Mouse (Mus musculus): ENCODE measurements around the gene Saa2. TPM values are rescaled to one million over a fixed set of nuclear protein-coding genes. Genes with fewer than 3 reads are reported as not detected.

The Saa2 gene
- polyA plus RNA-seq, 1 experiment from 2014 or later, result not detected

DNA sequence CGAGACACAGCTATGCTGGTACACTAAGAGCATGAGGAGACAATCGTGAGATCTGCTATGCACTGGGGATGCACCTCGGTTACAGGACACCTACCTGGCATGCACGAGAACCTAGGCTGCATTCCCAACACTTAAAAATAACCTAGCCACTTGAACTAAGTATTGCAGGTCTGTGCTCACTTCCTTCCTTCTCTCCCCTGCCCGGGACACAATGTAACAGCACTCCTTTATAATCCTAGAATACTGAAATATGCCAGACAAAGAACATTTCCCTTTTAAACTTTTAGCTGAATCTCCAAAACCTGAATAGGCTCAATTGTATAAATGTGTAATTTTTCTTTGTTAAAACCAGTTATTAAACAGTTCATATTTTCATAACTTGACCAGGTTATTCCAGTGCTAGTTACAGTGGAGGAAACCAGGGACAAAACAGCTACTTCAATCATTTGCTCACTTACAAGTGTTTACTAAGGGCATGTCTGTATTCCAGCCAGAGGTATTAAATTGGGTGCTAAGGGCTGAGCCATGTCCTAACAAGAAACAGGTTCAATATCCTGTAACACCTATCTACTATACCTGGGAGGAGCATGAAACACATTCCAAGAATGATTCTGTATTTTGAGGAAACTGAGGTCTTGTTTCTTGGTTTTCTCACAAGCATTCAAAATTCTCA is 37.7 kb downstream of the Saa2 start:
- Histone ChIP-seq H3K9ac (ENCODE audit: low read length) (no peak overlapping the region), H3K27me3 (ENCODE audit: control insufficient read depth, insufficient read depth, low read length) (no peaks in the 10 kb centered on the region), H3K4me2 (ENCODE audit: low read depth, low read length, severe bottlenecking) (no peak overlapping the region), H3K4me1 (replicated peaks; ENCODE audit: control insufficient read depth, insufficient read depth, low read length) (no peaks in the 10 kb centered on the region), H3K9me3 (ENCODE audit: control insufficient read depth, low read length) (no peaks in the 10 kb centered on the region), H3K4me3 (ENCODE audit: low read depth, low read length) (no peak overlapping the region), H3K27ac (ENCODE audit: low read depth, low read length) (no peak overlapping the region), H3K36me3 (ENCODE audit: control insufficient read depth, insufficient read depth, low read length) (no peaks in the 10 kb centered on the region)
- DNase-seq (ENCODE audit: low spot score) (no peak), ATAC-seq (replicated peaks; ENCODE audit: low FRiP score) (no peak)
- WGBS, result 89% methylated on average over 5 of the region's 5 CpGs

GRCm38 (mm10) chr7:46793871-46794270 is 42.3 kb downstream of the Saa2 start:
- Histone ChIP-seq H3K9ac (ENCODE audit: low read length) (no peak overlapping the region), H3K4me2 (ENCODE audit: low read depth, low read length, severe bottlenecking) (no peak overlapping the region), H3K4me1 (replicated peaks; ENCODE audit: control insufficient read depth, insufficient read depth, low read length) (peaks cover 7% of the 10 kb centered on the region), H3K27me3 (ENCODE audit: control insufficient read depth, insufficient read depth, low read length) (no peaks in the 10 kb centered on the region), H3K4me3 (ENCODE audit: low read depth, low read length) (no peak overlapping the region), H3K9me3 (ENCODE audit: control insufficient read depth, low read length) (no peaks in the 10 kb centered on the region), H3K27ac (ENCODE audit: low read depth, low read length) (no peak overlapping the region), H3K36me3 (ENCODE audit: control insufficient read depth, insufficient read depth, low read length) (no peaks in the 10 kb centered on the region)
- DNase-seq (ENCODE audit: low spot score) (no peak), ATAC-seq (replicated peaks; ENCODE audit: low FRiP score) (no peak)
- WGBS, result 89% methylated on average over 4 of the region's 4 CpGs

DNA sequence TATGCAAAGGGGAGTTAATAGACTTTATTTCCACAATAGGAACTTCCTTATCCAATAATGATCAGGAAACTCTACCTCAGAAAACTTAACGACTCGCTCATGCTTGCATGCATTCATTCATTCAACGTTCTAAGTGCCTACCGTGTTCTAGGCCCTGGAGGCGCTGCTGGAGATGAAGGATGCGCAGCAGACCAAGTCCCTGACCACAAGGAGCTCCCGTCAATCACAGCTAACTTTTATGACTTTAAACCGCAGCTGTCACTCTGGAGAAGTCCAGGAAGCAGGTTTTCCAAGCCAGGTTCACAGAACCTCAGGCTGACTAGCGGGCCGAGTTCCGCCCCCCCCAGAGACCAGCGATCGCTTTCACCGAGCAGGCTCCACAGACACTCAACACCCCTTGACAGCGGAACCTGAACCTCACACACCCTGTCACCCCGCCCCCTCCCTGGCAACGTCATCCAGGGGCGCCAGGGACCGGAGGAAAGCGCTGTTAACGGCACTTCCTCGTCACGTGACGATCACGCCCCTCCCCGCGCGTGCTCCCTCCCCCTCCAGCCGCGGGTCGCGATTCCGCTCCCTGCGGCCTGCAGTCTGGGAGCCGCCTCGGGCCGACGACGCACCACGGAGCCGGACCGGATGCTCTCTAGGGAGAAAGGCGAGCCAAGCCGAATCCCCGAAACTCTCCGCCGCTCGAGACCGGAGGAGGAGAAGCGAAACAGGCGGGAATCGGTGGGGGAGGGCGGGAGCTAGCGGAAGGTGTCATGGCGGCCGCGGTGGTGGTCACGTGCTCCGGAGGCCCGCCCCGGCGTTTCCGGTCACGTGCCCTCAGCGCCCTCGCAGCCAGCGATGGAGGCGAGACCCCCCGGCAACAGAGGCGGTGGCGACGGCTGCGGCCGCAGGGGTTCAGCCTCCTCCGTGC is 44.0 kb downstream of the Saa2 start, which contains the start of the genes Hps5 and Gtf2h1:
TSS of gene Hps5 (minus strand) at position 778 of the 919 bp plus-strand sequence.
TSS of gene Gtf2h1 (plus strand) at position 817 of the 919 bp plus-strand sequence.
- peak within 1 kb of the TSS; percentile 71 for H3K4me2 ChIP-seq (ENCODE audit: low read depth, low read length, severe bottlenecking)
- H3K36me3 ChIP-seq (ENCODE audit: control insufficient read depth, insufficient read depth, low read length), result no peaks in the 10 kb centered on the region; the same call in 1 of the 2 replicates
- H3K4me1 ChIP-seq (replicated peaks; ENCODE audit: control insufficient read depth, insufficient read depth, low read length), result peaks cover 7% of the 10 kb centered on the region
- peak within 1 kb of the TSS; percentile 92 for H3K4me3 ChIP-seq (ENCODE audit: low read depth, low read length)
- H3K9me3 ChIP-seq (ENCODE audit: control insufficient read depth, low read length), result no peaks in the 10 kb centered on the region
- no peaks in the 10 kb centered on the region for H3K27me3 ChIP-seq (ENCODE audit: control insufficient read depth, insufficient read depth, low read length)
- under 1% methylated on average over 68 of the region's 75 CpGs for WGBS
- H3K27ac ChIP-seq (ENCODE audit: low read depth, low read length), result peak within 1 kb of the TSS; percentile 77
- ATAC-seq (replicated peaks; ENCODE audit: low FRiP score), result peak; percentile 98
- DNase-seq (ENCODE audit: low spot score), result peak; percentile 99
- peak within 1 kb of the TSS; percentile 96 for H3K9ac ChIP-seq (ENCODE audit: low read length)

DNA sequence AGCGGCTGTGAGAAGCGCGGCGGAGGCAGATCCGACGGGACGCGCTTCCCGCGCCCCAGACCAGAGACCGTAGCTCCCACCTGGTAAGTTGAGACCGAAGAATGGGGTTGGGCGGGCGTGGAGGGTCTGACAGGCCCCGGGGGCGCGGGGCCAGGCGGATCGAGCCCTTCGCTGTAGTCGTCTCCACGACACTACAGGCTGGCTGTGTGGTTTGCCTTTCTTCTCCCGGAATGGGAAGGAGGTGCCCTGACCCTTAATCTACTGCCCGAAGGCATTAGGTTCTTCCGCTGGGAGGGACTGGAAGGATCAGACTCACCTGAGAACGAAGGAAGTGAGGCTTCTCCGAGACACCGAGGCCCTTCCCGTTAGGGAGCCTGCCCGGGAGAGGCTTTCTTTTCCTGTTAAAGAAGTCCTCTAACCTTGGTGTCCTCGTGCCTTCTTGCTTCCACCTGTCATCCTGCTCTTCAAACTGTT is 44.7 kb downstream of the Saa2 start:
- Histone ChIP-seq H3K27me3 (ENCODE audit: control insufficient read depth, insufficient read depth, low read length) (no peaks in the 10 kb centered on the region), H3K9ac (ENCODE audit: low read length) (peak overlapping the region; percentile 96), H3K9me3 (ENCODE audit: control insufficient read depth, low read length) (no peaks in the 10 kb centered on the region), H3K4me1 (replicated peaks; ENCODE audit: control insufficient read depth, insufficient read depth, low read length) (peaks cover 7% of the 10 kb centered on the region), H3K36me3 (ENCODE audit: control insufficient read depth, insufficient read depth, low read length) (no peaks in the 10 kb centered on the region; the same call in 1 of the 2 replicates), H3K4me2 (ENCODE audit: low read depth, low read length, severe bottlenecking) (peak overlapping the region; percentile 61), H3K27ac (ENCODE audit: low read depth, low read length) (no peak overlapping the region), H3K4me3 (ENCODE audit: low read depth, low read length) (peak overlapping the region; percentile 92)
- peak; percentile 72; the same call in 1 of the 2 replicates for ATAC-seq (replicated peaks; ENCODE audit: low FRiP score)
- WGBS, result 0% methylated on average over 27 of the region's 31 CpGs
- DNase-seq (ENCODE audit: low spot score), result no peak

GRCm38 (mm10) chr7:46796779-46797178 is 45.2 kb downstream of the Saa2 start:
- no peaks in the 10 kb centered on the region for H3K9me3 ChIP-seq (ENCODE audit: control insufficient read depth, low read length)
- peaks cover 7% of the 10 kb centered on the region for H3K4me1 ChIP-seq (replicated peaks; ENCODE audit: control insufficient read depth, insufficient read depth, low read length)
- 62% methylated on average over 6 of the region's 6 CpGs for WGBS
- peak overlapping the region; percentile 96 for H3K9ac ChIP-seq (ENCODE audit: low read length)
- H3K27ac ChIP-seq (ENCODE audit: low read depth, low read length), result no peak overlapping the region
- no peaks in the 10 kb centered on the region for H3K27me3 ChIP-seq (ENCODE audit: control insufficient read depth, insufficient read depth, low read length)
- H3K4me2 ChIP-seq (ENCODE audit: low read depth, low read length, severe bottlenecking), result peak overlapping the region; percentile 61
- no peak for ATAC-seq (replicated peaks; ENCODE audit: low FRiP score)
- DNase-seq (ENCODE audit: low spot score), result no peak
- no peaks in the 10 kb centered on the region; the same call in 1 of the 2 replicates for H3K36me3 ChIP-seq (ENCODE audit: control insufficient read depth, insufficient read depth, low read length)
- H3K4me3 ChIP-seq (ENCODE audit: low read depth, low read length), result peak overlapping the region; percentile 92

Other genes starting within 250 kb of the Saa2 start
- 17.6 and 18.7 TPM in 2 replicates for gene Sergef, start 112.0 kb upstream of the Saa2 start, polyA plus RNA-seq (2014; fragmentation: Nextera tagmentation; extraction: Ambion mirVana)
- 0.13 and 0.19 TPM in 2 replicates for gene Tph1, start 79.3 kb upstream of the Saa2 start, polyA plus RNA-seq (2014; fragmentation: Nextera tagmentation; extraction: Ambion mirVana)
- 45.3 and 47.0 TPM in 2 replicates for gene Saal1, start 41.1 kb upstream of the Saa2 start, polyA plus RNA-seq (2014; fragmentation: Nextera tagmentation; extraction: Ambion mirVana)
- gene Saa3, start 36.1 kb upstream of the Saa2 start, polyA plus RNA-seq (2014; fragmentation: Nextera tagmentation; extraction: Ambion mirVana), result not detected in 2 replicates
- not detected in 2 replicates for gene Saa4, start 19.2 kb upstream of the Saa2 start, polyA plus RNA-seq (2014; fragmentation: Nextera tagmentation; extraction: Ambion mirVana)
- gene Saa1, start 8.8 kb upstream of the Saa2 start, polyA plus RNA-seq (2014; fragmentation: Nextera tagmentation; extraction: Ambion mirVana), result not detected in 2 replicates
- gene Hps5, start 44.3 kb downstream of the Saa2 start, polyA plus RNA-seq (2014; fragmentation: Nextera tagmentation; extraction: Ambion mirVana), result 18.3 and 23.7 TPM in 2 replicates
- 53.9 and 56.2 TPM in 2 replicates for gene Gtf2h1, start 44.3 kb downstream of the Saa2 start, polyA plus RNA-seq (2014; fragmentation: Nextera tagmentation; extraction: Ambion mirVana)
- gene Ldha, start 89.7 kb downstream of the Saa2 start, polyA plus RNA-seq (2014; fragmentation: Nextera tagmentation; extraction: Ambion mirVana), result 2,020 and 2,118 TPM in 2 replicates
- 0.13 TPM in 1 of 2 replicates, not detected in the other for gene Ldhc, start 109.4 kb downstream of the Saa2 start, polyA plus RNA-seq (2014; fragmentation: Nextera tagmentation; extraction: Ambion mirVana)
- gene Tsg101, start 168.2 kb downstream of the Saa2 start, polyA plus RNA-seq (2014; fragmentation: Nextera tagmentation; extraction: Ambion mirVana), result 311 and 322 TPM in 2 replicates
- gene Uevld, start 206.7 kb downstream of the Saa2 start, polyA plus RNA-seq (2014; fragmentation: Nextera tagmentation; extraction: Ambion mirVana), result 13.9 and 14.3 TPM in 2 replicates
- gene Gm9999, start 231.8 kb downstream of the Saa2 start, polyA plus RNA-seq (2014; fragmentation: Nextera tagmentation; extraction: Ambion mirVana), result not detected in 2 replicates

Data from forebrain, embryonic 11.5 days (tissue).